Mouse (Mus musculus) adrenal gland, postnatal 36 days (tissue): ENCODE measurements around the gene Prlr. TPM values are rescaled to one million over a fixed set of nuclear protein-coding genes. Genes with fewer than 3 reads are reported as not detected.

Experiments
- DNase-seq, 2 experiments: peaks; one replicate each; pipeline ENCODE4 v3.0.0; 2021; ENCODE audit warnings: mixed read lengths in 1 of 2
- total RNA-seq, 2 experiments: library from RNA; stranded (reverse); gene quantifications; 2 replicates each; pipeline ENCODE4 v1.2.3; 2021

The Prlr gene
- total RNA-seq, 2 experiments from 2014 or later = 99.0 to 257 TPM

DNA sequence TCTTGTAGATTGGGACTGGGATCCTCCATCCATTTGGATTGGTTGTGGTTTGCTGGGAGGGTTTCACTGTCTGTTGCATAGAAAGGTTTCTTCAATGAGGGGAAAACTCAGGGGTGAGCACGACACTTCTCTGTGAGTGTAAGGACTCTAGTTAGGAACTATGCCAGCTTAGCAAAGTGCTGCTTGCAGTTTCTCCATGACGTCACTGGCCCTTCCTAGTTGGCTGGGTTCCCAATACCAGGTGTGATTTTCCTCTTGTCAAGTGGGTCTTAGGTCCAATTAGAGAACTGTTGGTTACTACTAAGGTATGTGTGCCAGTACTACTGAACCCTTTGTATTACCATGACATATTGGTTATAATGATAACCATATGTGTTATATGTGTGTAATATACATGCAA, 51.6 kb downstream of the Prlr start:
- no peak for DNase-seq

DNA sequence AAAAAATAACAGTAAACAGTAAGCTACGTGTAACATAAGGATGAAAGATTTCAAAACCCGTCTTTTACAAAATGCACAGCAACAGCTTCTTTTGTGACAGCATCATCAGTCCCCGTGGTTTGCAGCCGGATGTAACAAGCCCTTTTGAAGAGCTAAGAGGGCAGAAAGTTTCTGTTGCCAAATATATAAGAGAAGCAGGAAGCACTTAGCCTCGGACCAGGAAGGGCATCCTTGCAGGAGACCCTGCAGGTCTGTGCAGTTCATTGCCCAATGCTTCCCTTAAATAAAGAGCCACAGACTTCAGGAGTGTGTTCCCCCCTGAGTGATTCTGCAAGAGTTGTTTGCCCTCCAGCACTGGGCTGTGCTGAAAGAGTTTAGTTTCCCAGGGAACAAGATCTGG, 58.9 kb downstream of the Prlr start:
- DNase-seq = no peak

- DNase-seq = no peak
These were observed 59.8 kb downstream of the Prlr start for GRCm38 (mm10) chr15:10236812-10237211.

DNA sequence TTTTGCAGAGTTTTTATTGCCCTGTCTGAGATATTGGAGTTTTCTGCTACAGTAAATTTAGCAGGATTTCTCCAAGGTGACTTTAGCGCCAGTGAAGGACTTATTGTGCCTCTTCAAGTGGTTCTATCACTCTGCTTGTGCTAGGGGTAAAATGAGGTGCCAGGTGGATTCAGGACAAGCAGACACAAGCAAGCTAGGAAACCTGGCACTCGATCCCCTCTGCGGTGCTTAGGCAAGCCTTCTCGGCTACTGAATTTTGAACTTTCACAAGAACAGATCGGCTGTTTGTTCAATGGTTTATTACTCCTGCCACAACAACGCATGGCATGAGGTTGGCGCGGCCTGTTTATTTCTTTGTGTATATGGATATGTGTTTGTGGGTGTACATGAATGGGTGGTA, 61.4 kb downstream of the Prlr start:
- no peak for DNase-seq

GRCm38 (mm10) chr15:10240228-10240795, 63.3 kb downstream of the Prlr start:
- peak; percentile 32 to 34 for DNase-seq

DNA sequence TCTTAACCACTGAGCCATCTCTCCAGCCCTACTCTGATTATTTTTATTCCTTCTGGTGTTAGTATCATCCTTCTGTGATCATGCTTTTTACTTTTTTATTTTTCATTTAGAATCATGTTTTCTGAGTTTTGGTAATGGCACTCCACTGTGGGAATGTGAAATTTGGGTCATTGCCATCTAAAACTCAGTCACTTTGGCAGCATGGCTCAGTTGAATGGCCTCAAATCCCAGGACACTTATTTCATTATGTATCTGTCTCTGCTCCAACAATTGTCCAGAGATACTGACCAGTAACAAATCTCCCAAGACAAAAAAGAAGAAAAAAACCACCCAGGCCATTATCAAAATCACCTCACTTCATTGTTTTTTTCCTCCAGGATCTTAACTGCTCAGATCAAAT, 65.2 kb downstream of the Prlr start:
- no peak for DNase-seq

- DNase-seq = peak in 1 of 2 experiments; percentile 38
These were observed 72.2 kb downstream of the Prlr start for GRCm38 (mm10) chr15:10249285-10249684.

DNA sequence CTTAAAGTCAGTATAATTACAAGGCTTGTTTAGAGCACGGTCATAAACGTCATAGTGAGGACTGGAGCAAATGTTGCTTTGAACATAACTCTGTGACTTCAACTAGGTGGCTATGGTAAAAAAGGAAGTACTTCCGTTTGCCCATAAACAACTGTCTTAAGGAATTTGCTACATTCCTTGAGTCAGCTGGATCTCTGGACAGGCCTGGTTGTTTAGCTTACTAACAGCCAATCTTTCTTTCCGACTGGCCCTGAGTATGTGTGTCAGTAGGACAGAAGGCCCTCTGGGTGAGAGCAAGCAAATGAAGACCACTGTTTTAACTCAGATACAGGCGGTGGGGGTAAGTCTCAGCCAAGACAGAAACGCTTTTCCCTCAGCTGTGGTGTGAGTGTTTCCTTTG, 73.7 kb downstream of the Prlr start:
- no peak for DNase-seq

DNA sequence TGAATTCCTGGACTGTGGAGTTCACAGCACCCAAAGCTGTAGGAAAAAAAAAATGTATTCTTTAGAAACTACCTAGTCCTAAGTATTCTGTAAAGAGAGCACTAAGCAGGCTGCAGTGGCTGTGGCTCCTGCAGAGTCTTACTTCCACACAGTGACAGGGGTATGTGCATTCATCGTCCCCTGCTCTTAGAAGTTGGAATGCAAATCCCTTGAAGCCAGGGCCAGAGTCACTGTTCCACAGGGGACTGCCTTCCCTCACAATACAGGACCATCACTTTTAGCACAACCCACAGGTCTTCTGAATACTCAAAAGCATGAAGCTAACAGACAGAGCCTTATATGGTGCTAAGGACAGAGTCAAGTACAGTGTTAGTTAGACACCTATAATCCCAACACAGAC, 75.5 kb downstream of the Prlr start:
- peak in 1 of 2 experiments; percentile 26 for DNase-seq

DNA sequence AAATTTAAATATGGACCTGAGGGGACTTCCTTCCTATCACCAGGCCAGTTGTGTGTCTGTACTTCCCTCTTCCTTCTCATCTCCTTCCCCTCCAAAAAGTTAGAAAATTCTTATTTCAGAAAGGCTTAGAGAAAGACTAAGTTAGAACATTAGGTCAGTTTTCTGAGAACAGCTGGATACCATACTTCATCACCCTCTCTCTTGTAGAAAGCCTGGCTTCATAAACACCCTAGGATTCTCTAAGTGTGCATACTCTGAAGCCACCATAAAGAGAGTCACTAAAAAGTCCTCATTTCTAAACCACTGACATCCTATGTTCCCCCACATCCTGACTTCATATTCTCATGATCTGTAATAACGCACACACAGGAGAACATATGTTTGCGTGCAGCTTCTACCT, 85.2 kb downstream of the Prlr start:
- DNase-seq = no peak

GRCm38 (mm10) chr15:10262641-10263040, 85.6 kb downstream of the Prlr start:
- no peak for DNase-seq

DNA sequence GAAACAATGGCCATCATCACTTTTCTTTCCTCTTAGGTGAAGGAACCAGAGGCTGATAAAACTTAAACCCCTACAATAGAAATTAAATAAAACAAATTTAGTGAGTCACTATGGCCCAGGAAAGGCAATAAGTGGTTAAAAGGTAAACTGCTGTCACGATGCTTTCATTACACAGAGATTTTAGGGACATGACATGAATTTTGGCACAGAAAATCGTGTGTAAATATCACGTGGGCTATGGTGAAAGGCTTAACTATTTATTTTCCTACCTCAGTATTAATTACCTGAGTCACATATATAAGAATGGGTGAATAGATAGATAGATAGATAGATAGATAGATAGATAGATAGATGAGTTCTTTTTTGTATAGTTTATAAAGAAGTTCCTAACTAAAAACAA, 86.4 kb downstream of the Prlr start:
- DNase-seq = no peak

DNA sequence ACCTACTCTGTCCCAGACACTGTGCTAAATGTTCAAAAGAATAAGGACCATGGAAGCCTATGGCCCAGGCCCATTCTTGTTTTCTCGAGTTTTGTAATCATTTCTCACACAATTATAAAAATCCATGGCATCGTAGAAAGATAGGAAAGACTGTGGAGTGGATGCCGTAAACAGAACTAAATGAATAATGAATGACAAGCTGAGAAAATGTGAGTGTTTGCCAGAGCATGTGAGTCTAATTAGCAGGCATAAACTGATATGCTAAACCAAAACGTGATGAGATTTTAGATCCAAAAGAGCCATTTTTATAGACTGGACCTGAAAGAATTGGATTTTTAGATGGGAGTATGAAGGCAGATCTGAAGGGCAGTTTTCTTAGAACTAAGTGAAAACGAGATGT, 87.8 kb downstream of the Prlr start:
- no peak for DNase-seq

DNA sequence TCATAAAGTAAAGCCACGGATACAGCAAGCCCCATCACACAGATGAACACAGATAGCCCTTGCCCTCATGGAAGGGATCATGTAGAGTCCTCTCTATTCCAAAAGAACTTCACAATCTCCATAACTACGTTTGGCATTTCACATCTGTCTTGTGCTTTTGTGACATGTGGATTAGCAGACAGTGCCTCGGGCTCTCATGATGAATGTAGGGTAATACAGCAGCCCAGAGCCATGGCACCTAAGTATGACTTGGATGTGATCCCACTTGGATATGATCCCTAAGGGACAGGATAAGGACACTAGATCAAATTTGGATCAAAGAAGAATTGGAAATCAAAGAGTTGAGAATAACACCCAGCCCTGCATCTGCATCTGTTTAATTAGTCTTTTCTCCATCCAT, 90.2 kb downstream of the Prlr start:
- DNase-seq = no peak

DNA sequence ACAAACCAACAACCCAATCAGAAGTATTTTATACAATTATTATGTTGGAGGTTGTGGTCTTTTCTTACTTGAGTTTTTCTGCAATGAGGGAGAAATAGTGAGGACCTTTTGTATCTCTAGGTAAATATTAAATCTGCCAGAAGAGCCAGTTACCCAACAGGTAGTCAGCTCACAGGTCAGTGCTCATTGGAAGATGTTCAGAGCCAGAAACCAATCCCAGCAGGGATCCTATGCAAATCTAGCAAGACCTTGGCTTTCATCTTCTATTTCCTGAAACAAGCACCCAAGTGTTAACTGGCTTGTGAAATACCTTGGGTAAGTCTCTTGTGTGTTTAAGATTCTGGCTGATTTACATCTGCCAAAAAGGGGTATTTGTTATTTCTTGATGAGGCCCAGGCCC, 99.3 kb downstream of the Prlr start:
- no peak for DNase-seq

GRCm38 (mm10) chr15:10277461-10277860, 100.4 kb downstream of the Prlr start:
- DNase-seq = no peak

GRCm38 (mm10) chr15:10281546-10281945, 104.5 kb downstream of the Prlr start:
- DNase-seq = no peak

DNA sequence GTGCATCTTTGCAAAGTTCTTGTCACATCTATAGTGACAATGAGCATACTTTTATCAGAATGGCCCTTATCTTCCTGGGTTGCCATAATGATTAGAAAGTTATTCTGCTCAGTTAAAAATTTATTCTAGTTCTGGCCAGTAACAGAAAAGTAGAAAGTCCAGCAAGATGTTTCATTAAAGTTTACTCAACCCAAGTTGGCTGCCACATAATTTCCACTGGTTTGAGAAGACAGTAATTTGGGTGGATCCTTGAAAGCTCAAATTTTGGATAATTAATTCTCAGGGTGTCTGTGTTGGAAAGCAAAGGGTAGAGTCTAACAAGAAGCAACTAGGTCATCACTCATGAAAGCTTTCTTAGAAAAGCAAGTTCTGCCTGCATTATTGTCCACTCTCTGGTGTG, 106.6 kb downstream of the Prlr start:
- DNase-seq = no peak

DNA sequence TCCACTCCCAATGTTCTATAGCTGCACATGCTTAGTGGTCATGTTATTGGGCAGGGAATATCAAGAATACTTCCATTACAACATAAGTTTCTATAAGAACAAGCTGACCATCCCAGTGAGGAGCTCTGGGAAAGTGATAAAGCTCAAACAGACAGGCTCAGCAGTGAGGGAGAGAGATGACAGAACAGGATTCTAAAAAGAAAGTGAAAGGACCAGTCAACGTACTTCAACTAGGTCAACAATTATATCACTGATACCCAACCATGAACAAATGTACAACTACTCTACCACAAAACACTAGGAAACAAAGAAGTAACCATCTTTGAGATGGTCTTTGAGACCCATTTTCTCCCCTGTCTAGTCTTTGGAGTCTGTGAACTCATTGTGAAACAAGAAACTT, 119.5 kb downstream of the Prlr start:
- no peak for DNase-seq

- no peak for DNase-seq
These were observed 121.0 kb downstream of the Prlr start for GRCm38 (mm10) chr15:10298058-10298457.

DNA sequence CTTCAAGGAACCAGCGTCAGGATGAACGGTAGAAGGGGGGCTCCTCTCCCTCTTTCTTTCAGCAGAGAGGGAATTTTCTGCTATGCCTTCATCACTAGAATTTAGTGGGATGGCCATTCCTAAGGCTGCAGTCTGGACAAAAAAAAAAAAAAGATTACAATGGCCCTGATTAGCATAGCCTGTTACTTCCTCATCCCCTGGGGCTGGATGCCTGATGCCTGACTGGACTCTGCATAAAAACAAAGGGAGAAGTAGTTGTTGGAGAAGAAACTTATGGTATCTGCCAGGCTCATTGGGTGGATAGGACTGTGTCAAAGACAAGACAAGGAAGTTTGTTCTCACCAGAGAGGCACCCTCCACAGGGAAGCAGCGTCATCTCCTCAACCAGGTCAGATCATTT, 122.4 kb downstream of the Prlr start:
- DNase-seq = no peak

DNA sequence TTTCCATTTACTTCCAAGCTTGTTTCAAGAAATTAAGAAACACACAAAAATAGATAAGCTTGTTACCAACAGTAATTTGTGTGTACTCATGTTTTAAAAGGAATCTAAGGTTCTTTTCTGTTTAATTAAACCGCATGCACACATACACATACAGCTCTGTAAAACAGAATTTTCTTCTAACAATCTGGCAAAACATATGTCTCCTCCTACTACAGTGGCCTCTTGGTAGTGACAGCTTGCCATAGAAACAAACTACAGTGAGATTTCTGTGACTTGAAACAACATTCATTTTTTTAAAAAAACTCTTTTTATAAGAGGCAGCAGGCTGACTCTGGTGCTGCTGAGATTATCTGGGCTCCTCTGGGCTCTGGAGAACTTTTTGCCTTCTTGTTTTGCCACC, 129.4 kb downstream of the Prlr start:
- no peak for DNase-seq

DNA sequence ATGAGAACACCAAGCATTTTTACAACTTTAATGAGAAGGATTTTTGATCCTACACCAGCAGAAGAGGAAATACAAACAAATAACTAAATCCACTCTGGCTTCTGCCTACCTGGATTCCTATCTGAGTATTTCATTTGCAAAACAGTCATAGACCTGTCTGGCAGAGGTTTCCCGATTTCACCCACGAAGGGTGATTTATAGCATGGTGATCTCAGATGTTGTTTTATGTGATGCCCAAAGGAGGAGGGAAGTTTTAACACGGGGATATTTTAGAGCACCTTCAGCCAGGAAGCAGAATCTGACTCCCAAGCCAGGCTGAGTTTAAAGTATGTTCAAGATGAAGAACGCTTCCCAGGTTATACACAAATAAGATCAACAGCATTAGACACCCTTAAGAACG, 134.8 kb downstream of the Prlr start:
- DNase-seq = no peak

DNA sequence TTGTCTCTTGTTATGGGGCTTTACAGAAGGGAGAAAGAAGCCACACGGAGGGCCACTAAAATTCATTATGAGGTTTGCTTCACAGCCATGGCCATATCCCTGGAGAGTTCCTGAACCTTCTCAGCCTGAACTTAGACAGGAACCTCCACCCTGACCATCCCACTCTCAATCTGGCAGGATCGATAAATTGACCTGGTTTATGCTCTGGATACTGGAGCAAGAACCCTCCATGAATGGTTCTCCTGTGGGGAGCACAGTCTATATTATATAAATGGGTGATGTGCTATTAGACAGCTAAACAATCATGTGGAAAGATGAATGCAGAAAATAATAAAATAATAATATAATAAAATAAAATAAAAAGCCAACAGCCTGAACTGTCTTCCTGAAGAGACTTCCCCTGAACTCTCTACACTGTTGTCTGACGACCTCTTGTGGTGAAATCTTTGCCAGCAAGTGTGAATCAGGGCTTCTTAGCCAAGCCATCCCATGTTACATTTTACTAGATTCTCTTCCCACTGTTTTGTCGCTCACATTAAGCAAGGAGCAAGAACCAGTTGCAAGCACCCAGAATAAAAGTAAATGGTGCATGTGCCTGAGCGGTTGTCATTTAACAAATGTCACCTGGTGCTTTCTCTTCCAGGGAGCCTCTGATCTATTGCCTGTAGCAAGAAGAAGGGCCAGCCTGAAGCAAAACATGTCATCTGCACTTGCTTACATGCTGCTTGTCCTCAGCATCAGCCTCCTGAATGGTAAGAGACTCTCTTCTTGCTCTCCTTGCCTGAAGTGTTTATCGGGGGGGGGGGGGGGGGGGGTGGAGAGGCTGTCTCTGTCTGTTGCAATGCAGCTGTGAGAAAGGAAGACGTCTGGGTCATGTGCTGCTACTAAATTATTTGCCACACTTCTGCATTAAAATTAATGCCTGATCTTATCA, 136.8 kb downstream of the Prlr start:
- DNase-seq = peak; percentile 53 to 73
